Mouse (Mus musculus) layer of hippocampus, adult 11-12 months (tissue): ENCODE measurements around the gene Barx2.
"Not testable (repeated sequence)": the region's sequence is repeated elsewhere in the genome, so short reads cannot be mapped to it uniquely, and the experiment has no call there.

Experiments
- DNase-seq: peaks from one replicate; pipeline ENCODE4 v3.0.0; 2022; ENCODE audit warnings: low spot score

Barx2 gene

DNA sequence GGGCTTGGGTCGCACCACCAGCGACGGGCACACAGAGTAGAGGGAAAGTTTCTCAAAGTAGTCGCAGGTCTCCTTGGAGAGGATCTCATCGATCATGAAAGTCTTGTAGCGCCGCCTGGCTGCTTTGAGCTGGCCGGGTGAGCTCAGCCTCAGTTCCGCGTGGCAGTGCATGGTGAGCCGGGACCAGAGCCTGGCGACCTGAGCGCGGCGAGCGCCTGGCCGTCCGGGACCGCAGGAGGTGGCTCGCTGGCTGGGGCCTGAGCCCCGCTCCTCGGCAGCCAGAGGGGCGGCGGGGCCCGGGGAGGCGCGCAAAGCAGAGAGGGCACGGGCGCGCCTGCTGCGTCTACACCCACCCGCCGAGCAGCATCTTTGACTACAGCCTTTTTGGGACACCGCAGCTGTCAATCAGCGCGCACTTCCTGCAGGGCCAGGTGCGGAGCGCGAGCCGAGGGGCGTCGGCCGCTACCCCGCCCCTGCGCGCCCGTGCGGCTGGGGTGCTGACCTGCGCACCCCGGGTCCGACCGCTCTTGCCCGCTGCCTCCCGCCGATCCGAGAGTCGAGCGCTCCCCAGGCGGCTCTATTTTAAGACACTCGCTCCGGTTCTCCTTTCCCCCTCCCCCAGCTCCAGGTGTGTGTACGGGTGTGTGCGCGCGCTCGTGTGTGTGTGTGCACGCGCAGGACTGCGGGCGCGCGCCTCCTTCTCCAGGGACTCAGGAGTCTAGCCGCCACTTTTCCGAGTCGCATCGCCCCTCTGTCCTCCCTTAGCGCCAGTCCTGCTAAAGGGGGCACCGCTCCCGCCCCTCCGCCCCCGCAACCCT, at the start of gene Barx2:
TSS of gene Barx2 (minus strand) at position 542 of the 818 bp plus-strand sequence.
- peak; percentile 78 for DNase-seq

DNA sequence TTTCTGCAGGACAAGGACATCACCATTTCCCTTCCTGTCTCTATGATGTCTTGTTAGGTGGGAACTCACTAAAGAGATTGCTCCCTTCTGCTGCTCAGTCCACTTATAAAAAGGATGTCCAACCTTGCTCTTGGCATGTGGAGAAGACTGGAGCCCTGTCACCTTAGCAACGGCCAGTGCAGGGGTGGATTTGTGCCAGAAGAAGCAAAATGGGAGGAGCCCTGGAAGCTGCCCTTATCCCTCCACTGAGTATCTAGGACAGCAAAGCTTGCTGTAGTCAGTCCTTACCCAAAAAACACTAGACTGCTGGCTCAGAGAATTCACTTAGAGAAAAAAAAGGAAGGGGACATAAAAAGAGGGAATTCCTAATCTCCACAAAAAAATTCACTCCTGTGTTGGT, 49.0 kb upstream of the Barx2 start:
- no peak for DNase-seq

DNA sequence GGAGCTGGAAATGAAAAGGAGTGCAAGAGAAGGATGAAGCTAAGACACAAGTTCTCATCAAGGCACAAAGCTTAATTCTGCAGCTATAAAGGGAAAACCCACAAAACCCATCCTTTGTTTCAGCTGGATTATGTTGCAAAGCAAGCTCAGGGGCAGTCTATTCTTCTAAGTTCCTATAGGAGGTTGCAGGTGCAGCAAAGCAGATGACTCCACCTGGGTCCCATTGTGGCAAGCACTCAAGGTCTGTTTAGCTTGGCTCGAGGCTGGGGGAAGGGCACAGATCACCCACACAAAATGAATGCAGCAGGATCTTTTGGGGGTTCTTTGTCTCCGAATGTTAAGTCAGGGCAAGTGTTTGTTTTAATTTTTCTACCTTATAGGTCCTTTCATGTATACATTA, 47.2 kb upstream of the Barx2 start:
- DNase-seq: no peak

DNA sequence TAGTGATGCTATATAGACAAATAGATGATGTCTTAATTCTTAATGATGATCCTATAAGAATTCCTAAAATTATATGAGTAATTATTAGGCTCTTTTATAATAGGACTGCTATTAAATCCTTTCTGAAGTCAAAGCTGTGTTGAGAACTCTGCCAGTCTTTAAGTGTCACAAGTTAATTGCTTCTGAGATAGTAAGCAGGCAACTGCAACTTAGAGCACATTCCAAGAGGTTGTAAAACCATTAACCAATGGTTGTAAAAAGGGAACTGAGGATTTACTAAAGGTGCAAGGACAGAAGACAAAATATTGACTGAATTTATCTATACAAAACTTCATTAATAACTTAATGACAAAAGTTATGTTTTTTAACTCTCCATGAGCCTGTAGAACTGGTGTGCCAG, 44.9 kb upstream of the Barx2 start:
- no peak for DNase-seq

DNA sequence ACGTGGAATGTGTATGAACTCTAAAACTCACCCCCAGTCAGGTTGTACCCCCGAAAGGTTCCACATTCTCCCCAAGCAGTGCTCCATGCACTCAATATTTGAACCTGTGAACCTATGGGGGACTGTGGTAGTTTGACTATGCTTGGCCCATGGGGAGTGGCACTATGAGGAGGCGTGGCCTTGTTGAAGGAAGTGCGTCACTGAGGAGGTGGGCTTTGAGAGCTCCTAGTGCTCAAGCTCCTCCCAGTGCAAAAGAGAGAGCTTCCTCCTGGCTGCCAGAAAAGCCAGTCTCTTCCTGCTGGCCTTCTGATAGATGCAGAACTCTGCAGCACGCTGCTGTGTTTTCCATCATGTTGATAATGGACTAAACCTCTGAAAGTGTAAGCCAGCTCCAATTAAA, 37.2 kb upstream of the Barx2 start:
- DNase-seq: no peak

DNA sequence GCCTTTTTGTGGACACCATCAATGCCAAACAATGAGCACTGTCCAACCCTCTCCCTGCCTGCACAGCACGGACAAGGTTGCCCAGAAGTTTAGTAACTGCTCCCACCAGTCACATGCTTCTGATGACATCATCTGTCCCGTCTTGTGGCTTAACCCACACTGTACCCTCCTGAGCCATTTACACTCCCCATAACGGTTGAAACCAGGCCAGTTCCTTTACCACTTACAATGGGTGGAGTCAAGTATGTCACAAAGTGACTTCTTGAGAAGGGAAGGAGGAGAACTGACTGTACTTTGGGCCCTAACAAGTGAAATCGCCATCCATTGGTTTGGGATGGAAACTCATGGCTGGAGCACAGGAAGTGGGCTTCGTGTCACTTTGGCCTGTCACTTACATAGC, 35.8 kb upstream of the Barx2 start:
- DNase-seq: no peak

DNA sequence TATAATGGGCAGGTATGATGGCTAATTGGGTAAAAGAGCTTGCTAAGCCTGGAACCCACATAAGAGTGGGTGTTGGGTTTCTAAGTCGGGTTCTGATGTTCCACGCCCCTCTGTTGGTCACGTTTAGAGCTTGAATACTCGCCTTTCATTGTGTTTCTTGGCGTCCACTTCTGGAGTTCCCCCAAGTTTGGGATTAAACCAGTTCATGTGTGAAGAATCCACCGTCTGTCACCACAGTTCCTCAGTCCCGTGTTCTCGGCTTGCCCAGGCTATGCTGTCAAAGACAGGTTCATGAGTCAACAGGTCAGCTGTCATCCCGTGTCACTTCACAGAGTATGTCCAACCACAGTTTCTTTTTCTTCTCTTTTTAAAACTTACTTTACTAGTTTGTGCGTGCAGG, 33.8 kb upstream of the Barx2 start:
- DNase-seq: no peak

DNA sequence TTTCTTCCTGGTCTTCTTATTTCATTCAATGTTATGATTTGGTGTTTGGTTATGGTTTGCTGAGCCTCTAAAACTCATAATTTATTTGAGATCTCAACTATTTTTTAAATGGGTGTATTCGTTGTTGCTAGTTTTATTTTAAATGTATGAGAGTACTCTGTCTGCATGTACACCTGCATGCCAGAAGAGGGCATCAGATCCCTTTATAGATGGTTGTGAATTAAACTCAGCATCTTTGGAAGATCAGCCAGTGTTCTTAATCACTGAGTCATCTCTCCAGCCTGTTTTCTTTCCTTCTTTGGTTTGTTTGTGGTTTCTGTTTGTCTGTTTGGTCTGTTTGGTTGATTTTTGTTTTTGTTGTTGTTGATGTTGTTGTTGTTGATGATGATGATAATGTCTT, 29.1 kb upstream of the Barx2 start:
- DNase-seq: no peak

DNA sequence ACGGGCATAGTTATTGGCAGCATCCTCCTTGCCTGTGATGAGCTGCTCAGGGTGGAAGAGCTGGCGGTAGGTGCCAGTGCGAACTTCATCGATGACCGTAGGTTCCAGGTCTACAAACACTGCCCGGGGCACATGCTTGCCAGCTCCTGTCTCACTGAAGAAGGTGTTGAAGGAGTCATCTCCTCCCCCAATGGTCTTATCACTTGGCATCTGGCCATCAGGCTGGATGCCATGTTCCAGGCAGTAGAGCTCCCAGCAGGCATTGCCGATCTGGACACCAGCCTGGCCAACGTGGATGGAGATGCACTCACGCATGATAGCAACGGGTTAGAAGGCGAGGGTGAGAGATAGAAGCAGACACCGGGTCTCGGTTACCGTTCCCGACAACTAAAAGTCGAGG, 23.2 kb upstream of the Barx2 start:
- DNase-seq: not testable (repeated sequence)

DNA sequence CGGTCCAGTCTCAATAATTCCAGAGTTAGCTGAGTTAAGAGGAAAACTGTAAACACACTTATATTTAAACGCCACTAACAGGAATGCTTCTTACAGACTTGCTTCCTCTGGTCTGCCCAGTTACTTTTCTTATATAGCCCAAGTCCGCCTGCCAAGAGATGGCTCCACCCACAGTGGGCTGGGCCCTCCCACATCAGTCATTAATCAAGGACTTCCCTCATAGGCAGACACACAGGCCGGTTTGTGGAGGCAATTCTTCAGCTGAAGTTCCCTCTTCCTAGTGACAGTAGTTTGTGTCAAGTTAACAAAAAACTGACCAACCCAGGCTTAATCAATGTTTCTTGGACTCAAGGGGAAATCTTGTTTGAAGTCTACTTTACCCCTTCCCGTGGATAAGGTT, 18.4 kb upstream of the Barx2 start:
- no peak for DNase-seq

DNA sequence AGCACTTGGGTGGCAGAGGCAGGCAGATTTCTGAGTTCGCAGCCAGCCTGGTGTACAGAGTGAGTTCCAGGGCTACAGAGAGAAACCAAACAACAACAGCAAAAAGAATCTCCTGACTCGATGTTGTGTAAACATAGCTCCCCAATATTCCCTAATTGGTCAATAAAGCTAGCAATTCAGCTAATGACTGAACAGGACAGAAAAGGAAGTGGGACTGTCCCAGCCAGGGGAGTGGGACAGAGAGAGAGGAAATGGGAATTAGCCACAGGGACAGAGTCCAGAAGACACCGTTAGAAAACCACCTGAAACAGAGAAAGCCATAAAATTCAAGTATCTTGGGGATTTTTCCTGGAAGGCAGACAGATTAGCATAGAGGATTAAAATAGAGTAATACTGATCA, 18.0 kb upstream of the Barx2 start:
- DNase-seq: no peak

DNA sequence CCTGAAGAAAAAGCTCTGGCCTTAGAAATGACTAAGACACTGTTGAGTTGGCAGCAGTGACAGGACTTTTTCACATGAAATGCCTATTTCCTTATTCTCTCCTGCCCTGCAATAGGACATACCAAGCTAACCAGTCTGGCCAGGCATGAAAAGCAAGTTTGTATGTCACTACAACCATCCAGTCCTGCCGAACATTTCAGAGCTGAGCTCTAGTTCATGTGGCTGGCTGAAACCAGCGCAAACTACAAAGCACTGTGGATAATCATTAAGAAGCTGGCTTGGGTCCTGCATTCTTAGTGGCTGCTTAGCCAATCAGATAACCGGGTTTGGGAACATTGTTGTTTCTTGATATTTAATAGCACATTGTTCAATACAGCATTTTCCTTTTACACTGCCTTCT, 13.5 kb upstream of the Barx2 start:
- DNase-seq: no peak

DNA sequence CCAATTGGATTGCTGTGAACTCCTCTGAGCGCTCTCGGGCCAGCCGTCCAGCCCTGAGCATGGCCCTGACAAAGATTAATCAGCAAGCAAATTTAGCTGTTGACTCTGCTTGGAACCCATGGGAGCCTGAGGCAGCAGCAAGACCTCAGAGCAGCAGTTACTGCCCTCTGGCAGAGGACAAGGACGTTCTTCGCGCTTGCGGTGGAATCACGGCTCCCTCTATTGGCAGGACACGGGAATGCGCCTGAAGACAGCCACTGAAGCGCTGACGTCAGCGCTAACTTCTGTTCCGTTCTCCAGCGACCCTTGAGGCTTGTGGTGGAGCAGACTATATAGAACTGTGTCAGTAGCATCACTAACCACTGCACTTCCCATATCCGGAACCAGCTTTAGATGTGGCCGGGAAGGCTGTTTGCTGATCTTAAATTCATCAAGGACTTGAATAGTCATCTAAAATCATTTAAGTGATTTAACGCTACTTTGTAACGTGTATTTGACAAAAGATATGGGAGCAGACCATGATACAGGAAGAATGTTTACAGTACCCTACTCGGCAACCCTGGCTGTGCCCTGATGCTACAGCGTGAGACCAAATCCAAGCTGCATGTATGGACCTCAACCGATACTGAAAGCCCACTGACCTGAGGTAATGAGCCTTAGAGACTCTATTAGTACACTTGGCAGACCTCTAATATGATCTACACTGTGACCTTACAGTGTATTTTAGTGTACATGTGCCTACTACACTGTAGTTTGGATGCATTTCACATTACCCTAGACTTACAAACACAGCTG, 12.8 kb upstream of the Barx2 start:
- DNase-seq: peak; percentile 79

DNA sequence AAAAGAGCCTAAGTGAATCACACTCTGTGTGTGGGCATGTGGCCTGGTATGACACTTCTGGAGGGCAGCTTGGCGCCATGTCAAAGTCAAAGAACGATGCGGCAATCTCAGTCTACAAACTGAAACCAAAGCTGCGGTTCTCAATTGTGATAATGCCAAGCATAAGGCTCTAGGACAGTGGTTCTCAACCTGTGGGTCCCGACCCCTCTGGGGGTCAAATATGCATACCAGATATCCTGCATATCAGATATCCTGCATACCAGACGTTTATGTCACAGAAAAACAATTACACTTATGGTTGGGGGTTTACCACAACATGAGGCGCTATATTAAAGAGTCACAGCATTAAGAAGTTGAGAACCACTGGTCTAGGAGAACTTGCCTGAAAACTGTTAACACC, 10.3 kb upstream of the Barx2 start:
- no peak for DNase-seq

DNA sequence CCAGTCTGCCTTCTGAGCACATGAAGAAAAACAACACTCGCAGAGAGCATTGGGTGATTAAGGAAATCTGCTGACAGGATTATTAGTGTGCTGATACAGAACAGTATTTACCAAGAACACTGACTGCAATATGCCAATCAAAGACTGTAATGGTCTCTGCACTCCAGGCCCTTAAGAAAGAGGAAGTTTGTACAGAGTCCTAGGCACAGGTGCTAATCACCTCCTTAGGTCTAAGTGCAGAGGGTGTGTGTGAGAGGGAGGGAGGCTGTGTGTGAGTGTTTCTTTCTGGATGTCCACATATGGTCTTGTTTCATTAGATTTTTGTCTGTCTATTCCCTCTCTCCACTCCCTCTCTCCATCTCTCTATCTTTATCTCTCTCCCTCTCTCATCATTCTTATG, 6.5 kb upstream of the Barx2 start:
- no peak for DNase-seq

DNA sequence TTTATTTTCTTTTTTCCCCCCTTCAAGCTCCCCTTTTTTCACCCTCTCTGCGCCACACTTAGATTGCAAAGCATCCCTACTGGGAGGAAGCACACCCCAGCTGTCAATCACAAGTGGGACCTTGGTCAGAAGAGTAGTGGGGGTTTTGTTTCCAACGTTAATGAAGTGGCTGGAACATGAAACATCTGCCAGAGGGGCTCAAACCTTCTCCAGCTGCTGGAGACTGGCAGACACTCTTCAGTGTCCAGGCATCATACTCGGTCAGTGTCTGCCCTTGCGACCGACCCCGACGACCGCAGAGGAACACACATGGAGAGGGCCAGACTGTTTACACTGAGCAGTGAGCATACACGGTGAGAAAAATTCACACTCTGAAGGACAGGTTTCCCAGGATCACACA, 3.2 kb upstream of the Barx2 start:
- no peak for DNase-seq

DNA sequence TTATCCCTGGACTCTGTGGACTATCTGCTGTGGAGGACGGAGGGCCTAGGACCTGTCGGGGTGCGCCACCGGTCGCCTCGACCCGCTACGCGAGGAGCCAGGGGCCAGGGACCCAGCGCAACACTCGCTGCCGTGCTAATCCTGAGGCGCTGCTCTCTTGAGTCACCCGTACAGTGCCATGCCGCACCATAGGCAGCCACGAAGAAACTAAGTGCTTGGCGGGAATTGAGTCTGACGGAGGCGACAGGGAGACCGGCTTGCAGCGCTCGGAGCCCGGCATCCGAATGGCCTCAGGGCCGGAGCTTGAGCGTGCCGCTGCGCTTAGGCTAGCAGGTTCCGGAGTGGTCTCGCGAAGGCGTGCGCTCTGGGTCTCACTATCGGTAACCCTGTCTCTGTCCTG, 1.6 kb upstream of the Barx2 start:
- no peak for DNase-seq

DNA sequence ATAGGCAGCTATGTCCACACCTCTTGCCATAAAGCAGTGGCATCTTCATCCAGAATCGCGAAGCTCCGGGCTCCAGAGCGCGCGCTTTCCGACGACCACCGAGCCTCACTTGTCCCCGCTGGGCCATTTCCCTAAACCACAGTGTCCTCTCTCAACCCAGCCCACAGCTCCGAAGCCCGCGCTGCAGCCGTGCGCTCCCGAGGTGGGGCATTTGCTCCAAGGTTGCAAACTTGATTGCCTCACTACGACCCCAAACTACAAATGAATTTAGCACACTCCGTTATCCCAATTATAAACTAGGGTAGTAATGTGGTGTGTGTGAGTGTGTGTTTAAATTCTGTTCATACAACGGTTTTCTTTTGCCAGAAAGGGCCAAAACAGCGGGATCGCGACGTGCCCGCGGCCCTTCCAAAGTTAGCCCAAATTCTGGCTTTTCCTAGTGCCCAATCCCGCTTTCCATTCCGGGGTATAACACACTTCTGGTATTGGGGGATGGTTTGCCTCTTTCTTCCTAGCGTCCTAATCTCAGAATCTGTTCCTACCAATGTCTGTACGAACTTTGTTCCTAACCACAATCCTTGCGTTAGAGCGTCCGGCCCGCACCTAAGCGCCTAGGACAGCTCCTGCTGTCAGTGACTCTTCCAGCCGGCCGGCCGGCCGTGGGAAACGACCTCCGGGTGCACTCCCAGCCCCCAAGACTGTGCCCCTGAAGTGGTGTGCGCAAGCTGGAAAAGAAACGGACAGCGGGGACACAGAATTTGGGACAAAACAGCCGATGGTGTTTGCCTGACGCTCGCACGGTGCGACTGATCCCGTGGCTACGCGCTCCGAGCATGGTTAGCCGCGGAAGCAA, 703 bp upstream of the Barx2 start:
- DNase-seq: no peak

DNA sequence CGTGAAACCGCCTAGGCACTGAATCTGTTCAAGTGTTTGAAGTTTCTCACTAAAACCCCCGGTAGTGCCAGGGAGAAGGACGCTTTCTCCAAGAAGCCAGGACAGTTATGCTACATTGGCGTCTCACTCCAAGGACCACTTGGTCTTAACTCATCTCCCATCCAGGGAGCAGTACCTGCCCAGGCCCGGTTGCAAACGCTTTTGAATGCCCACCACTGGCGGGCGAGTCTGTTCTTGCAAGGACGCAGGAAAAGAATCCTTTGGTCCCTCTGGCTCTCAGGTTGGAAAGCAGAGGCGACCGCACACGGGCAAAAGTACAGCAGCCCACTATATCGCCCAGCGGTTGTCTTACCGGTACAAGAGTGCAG, 725 bp downstream of the Barx2 start:
- no peak for DNase-seq

DNA sequence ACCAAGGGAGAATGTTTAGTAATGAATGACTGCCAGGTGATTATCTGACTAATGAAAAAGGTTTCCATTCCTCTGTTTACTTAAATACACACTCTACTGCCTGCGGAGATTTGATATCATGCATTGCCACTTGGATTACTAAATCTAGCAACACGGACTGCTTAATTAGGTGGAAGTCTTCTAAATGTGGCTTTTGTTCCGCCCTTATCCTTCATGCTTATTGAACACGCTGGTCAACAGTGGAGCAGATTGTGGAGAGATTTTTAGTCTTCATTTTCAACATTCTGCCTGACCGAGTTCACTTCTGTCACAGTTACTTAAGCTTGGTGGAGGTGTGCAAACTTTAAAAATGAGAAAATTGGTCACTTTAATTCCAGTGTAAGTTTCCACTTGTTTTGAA, 3.0 kb downstream of the Barx2 start:
- no peak for DNase-seq

DNA sequence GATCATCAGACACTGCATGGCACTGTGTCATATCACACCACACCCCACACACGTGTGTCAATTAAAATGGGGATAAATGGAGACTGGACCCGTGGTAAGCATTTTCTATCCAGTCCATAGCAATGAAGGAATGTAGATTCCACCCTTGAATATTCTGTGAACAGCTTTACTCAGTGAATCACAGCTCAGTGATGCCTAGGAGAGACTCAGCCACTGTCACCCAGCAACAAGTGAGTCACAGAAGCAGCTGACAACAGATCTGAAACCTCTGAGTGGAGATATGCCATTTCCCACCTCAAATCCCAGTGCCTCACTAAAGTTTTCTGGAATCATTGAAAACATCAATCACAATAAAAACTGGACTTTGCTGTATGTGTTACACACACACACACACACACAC, 11.5 kb downstream of the Barx2 start:
- DNase-seq: no peak

DNA sequence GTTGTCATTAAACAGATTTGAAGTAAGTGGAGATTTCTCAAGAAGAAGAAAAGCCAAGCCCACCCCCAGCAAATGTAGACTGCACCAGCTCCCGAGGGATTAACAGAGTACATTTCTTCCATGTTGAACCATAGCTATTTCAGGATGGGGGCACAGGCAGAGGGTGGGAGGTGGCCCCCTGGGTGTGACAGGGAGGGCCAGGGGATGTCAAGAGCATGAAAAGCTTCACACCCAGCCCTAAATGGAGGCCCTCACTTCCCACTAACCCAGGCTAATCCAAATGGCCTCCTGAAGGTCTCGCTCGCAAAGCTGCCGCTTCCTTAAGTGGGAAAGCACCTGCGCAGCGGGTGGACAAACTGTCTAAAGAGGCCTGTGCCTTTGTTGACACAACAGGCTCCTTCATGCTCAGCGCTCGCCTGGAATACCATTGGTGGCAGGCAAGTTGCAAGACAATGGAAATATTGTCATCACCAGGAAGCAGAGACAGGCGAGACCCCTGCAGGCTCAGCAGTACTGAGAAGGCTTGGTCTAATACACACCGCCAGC, 18.4 kb downstream of the Barx2 start:
- no peak for DNase-seq

DNA sequence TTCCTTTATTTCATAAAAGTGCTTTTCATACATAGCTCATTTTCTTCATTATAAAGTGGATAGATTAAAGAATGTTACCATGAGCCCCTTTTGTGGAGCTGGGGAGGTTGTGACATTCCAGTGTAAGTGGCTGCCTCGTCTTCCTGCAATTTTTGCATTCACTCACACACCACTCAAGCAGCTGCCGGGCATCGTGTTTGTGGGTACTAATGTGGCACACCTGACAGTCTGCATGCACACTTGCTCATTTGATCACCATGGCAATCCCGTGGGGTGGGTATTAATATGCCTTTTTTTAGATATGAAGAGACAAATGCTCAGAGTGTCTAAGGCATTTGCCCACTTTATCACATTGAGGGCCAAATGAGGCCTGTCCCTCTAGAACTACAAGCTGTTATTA, 24.9 kb downstream of the Barx2 start:
- DNase-seq: no peak
